Mouse (Mus musculus) limb, embryonic 10.5 days (tissue): ENCODE measurements around the gene Pam16. TPM values are rescaled to one million over a fixed set of nuclear protein-coding genes. Genes with fewer than 3 reads are reported as not detected.
A peak's percentile ranks its signal among the peaks of the same experiment; 100 is the strongest.
"Not testable (repeated sequence)": the region's sequence is repeated elsewhere in the genome, so short reads cannot be mapped to it uniquely, and the experiment has no call there.

Experiments used
- DNase-seq: peaks from one replicate; pipeline ENCODE4 v3.0.0-alpha.2; 2017; ENCODE audit warnings: low spot score
- H3K27ac ChIP-seq: fragments of 300-500 bp; sonication (generic); 2 replicates; pipeline ENCODE4 v1.5.1; 2016; ENCODE audit warnings: mild to moderate bottlenecking
- H3K27me3 ChIP-seq: fragments of 300-500 bp; sonication (generic); 2 replicates; pipeline ENCODE4 v1.6.1; 2016; ENCODE audit warnings: low read depth, mild to moderate bottlenecking; ENCODE audit not compliant: poor library complexity, severe bottlenecking
- H3K36me3 ChIP-seq: fragments of 300-500 bp; sonication (generic); 2 replicates; pipeline ENCODE4 v1.6.1; 2016; ENCODE audit warnings: mild to moderate bottlenecking, moderate library complexity
- H3K4me1 ChIP-seq: fragments of 300-500 bp; sonication (generic); 2 replicates; pipeline ENCODE4 v1.6.1; 2016
- H3K4me3 ChIP-seq: fragments of 300-500 bp; sonication (generic); 2 replicates; pipeline ENCODE4 v1.5.1; 2016; ENCODE audit warnings: mild to moderate bottlenecking, moderate library complexity
- H3K9me3 ChIP-seq: fragments of 300-500 bp; sonication (generic); replicated peaks from 2 replicates; pipeline ENCODE4 v1.6.1; 2016; ENCODE audit warnings: mild to moderate bottlenecking
- WGBS: fragments of 180-500 bp; shearing (Covaris S2); methylation state at CpG from one replicate; pipeline ENCODE4 v1.1.7; 2016; 5-methylcytosine and 5-hydroxymethylcytosine counted together
- polyA plus RNA-seq: library from polyadenylated mRNA; unstranded; fragments of >200 nt; fragmentation: Nextera tagmentation; extraction: Ambion mirVana; gene quantifications from 2 replicates; pipeline ENCODE4 v1.2.1, GENCODE M21; 2016

Gene Pam16
- polyA plus RNA-seq, 1 experiment from 2014 or later: 108 TPM

DNA sequence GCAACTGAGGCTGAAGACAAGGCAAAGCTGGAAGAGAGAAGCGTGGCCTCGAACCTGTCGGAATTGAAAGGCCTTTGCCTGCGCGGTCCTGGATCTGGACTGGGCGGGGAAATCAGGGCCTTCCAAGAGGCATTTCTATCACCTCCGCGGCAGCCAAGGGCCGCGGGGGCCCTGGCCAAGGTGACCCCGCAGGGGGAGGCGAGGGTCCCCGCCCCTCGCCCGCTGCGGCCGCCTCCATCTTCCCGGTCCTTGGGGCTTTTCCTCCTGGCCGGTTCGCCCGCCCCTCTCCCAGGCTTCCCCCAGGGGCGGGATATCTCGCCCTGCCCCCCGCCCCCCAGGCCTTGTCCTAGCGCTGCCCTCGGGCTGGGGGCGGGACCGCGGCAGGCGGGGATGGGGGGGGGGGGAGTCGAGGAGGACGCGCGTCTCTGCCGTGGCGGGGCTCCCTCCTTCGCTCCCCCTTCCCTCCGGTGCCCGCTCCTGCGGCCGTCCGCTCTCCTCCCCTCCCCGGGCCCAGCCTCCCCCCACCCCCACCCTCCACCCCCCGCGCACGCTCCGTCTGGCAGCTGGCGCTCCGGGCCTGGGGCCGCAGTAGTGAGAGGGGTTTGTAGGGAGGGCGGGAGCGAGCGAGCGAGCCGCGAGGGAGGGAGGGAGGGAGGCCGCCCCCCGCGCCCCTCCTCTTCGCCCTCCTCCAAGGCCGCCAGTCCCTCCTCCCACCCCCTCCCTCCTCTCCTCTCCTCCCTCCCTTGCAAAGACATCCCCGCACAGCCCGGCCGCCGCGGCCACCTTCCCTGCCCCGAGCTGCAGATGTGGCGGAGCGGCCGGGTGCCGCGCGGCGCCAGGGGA is 30.6 kb downstream of the Pam16 start, which contains the start of gene Glis2:
TSS of gene Glis2 (plus strand) at position 743 of the 843 bp plus-strand sequence.
- WGBS: under 1% methylated on average over 36 of the region's 74 CpGs
- DNase-seq: peak; percentile 92
- Histone ChIP-seq H3K4me3 (peak within 1 kb of the TSS; percentile 97), H3K4me1 (peaks cover 66% of the 10 kb centered on the region), H3K36me3 (peaks cover 21% of the 10 kb centered on the region), H3K27me3 (no peaks in the 10 kb centered on the region), H3K9me3 (no peaks in the 10 kb centered on the region), H3K27ac (peak within 1 kb of the TSS; percentile 99)

DNA sequence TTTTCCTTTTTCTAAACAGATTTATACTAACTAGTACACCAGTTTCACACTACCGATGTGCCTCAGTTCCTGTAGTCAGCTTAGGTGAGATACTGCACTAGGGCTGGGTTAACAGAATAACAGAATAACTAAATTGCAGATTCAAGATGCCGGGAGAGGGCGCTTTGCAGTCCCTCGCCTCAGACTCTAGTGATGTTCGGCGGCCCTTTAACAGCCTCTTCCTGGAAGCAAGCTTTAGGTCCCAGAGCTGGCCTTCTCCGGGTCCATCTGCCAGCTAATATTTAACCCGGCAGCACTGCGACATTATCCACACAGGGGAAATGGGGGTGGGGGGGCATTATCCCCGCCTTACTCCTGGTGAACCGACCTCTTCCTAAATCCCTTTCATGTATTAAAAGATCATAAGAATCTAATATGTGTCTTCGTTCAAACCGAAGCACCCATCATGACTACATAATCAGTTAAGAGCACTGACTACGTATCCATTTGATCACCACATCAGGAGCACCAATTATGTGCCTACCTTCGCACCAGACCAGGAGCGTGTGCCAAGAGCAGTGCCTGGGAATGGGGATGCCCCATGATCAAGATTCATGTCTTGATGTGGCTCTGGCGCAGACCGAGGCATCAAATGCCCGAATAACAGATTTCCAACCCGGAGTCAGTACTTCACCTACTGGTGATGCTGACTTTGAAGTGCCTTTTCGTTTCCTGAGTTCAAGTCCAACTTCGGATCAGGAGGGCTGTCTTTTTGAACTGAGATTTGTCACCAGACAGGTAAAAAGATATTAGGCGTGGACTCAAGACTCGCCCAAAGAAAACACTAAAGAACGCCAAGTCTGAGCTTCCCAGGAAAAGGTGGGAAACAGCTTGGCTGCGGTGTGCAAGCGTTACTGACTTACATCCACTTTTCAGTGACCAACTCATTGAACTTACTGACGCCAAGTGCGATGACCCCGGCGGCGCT is 31.6 kb downstream of the Pam16 start:
- Histone ChIP-seq H3K4me3 (peak overlapping the region; percentile 97), H3K4me1 (peaks cover 56% of the 10 kb centered on the region), H3K27ac (peak overlapping the region; percentile 99), H3K27me3 (no peaks in the 10 kb centered on the region), H3K9me3 (no peaks in the 10 kb centered on the region), H3K36me3 (peaks cover 20% of the 10 kb centered on the region)
- WGBS: 16% methylated on average over 32 of the region's 32 CpGs
- peak; percentile 58 for DNase-seq

DNA sequence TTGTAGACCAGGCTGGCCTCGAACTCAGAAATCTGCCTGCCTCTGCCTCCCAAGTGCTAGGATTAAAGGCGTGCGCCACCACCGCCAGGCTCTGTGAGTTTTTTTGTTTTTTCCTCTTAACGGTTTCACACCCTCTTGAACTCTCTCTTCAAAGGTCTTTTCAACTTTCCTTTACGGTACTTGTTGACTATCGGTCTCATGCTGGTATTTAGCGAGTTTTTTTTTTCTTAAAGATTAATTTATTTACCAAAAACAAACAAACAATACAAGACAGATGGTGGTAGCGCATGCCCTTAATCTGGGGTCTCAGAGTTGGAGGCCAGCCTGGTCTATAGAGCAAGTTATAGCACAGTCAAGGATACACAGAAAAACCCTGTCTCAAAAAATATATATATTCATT is 34.6 kb downstream of the Pam16 start:
- H3K36me3 ChIP-seq: peaks cover 17% of the 10 kb centered on the region
- no peak for DNase-seq
- 94% methylated on average over 9 of the region's 9 CpGs for WGBS
- H3K4me3 ChIP-seq: no peak overlapping the region
- H3K27me3 ChIP-seq: no peaks in the 10 kb centered on the region
- peaks cover 52% of the 10 kb centered on the region for H3K4me1 ChIP-seq
- no peaks in the 10 kb centered on the region for H3K9me3 ChIP-seq
- H3K27ac ChIP-seq: no peak overlapping the region

DNA sequence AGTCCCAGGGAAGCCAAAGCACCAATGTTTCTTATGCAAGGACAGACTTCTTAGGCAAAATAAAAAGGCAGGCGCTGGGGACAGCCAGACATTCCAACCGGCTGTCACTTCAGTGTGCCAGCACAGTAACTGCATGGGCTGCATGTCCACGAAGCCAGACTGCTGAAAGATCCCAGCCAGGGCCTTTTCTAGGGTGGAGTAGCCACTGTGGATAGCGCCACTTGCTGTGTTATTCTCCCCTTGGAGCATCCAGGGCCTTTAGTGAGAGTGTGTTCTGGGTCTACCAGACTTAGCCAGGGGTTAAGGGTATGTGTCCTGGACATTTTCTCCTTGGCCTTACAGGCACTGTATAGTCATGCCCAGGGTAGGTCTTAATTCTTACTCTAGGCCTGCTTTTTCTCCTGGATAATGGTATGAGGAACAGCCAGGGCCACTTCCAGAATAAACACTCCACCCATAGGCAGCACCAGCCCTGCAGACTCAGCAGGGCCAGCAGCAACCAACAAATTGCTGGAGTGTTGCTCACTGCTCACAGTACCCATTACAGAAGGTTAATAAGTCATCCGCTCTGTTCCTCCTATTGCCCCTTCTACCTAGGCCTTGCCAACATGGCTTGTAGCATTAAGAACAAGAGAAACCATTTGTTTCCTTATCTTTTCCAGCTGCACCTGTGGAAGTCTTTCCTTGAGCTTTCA is 37.1 kb downstream of the Pam16 start:
- Histone ChIP-seq H3K36me3 (peaks cover 17% of the 10 kb centered on the region), H3K4me1 (peaks cover 30% of the 10 kb centered on the region), H3K27me3 (no peaks in the 10 kb centered on the region), H3K27ac (peak overlapping the region; percentile 93), H3K4me3 (peak overlapping the region; percentile 51), H3K9me3 (no peaks in the 10 kb centered on the region)
- DNase-seq: peak; percentile 33
- 65% methylated on average over 5 of the region's 5 CpGs for WGBS

- no peaks in the 10 kb centered on the region for H3K27me3 ChIP-seq
- H3K4me1 ChIP-seq: peaks cover 25% of the 10 kb centered on the region
- peak overlapping the region; percentile 93 for H3K27ac ChIP-seq
- under 1% methylated on average over 43 of the region's 43 CpGs for WGBS
- peak overlapping the region; percentile 51 for H3K4me3 ChIP-seq
- DNase-seq: peak; percentile 97
- H3K36me3 ChIP-seq: peaks cover 17% of the 10 kb centered on the region
- H3K9me3 ChIP-seq: no peaks in the 10 kb centered on the region
Observed at GRCm38 (mm10) chr16:4586531-4587123, 38.2 kb downstream of the Pam16 start.

DNA sequence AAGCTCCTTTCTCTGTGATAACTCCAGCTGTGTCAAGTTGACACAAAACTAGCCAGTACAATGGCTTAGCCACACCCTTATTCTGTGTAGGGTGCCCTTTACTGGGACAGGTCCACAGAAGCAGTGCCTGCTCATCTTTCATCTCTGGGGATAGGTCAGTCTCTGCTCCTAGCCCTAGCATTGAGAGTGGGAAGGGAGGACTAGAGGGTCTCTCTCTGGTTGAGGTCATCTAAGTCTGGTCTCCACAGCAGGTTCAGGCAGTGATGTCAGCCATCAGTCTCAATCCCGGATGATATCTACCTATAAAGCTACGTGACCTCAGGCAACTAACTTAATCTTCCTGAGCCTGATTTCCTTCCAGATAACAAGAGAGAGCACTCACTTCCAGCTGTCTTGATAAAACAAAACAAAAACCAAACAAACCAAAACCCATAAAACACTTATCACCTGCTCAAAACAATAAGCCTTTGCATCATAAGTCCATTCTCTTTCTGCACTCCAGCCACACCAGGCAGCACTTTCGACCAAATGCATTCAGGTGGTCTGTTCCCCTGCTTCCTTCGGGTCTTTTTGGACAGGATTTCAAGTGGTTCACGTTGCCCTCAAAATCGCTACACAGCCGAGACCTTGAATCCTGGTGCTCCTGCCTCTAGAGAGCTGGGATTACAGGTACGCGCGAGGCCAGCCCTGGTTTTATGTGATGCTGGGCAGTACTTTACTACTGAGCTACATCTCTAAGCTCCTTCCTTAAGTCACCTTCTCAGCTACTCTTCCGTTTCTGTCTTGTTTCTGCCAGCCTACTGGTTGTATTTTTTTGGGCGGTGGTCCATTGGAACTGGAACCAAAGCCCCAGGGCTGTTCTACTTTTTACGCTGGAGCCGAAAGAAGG is 38.9 kb downstream of the Pam16 start:
- 9% methylated on average over 14 of the region's 14 CpGs for WGBS
- Histone ChIP-seq H3K27me3 (no peaks in the 10 kb centered on the region), H3K4me3 (peak overlapping the region; percentile 51), H3K9me3 (no peaks in the 10 kb centered on the region), H3K4me1 (peaks cover 25% of the 10 kb centered on the region), H3K36me3 (peaks cover 13% of the 10 kb centered on the region), H3K27ac (peak overlapping the region; percentile 93)
- DNase-seq: no peak

- Histone ChIP-seq H3K4me1 (peaks cover 25% of the 10 kb centered on the region), H3K36me3 (peaks cover under 1% of the 10 kb centered on the region; the same call in 1 of the 2 replicates), H3K4me3 (no peak overlapping the region), H3K27ac (no peak overlapping the region), H3K27me3 (no peaks in the 10 kb centered on the region), H3K9me3 (no peaks in the 10 kb centered on the region)
- WGBS: 79% methylated on average over 5 of the region's 5 CpGs
- DNase-seq: no peak
Observed at GRCm38 (mm10) chr16:4584438-4584837, 40.4 kb downstream of the Pam16 start.

GRCm38 (mm10) chr16:4583807-4584206 is 41.0 kb downstream of the Pam16 start:
- WGBS: 76% methylated on average over 3 of the region's 3 CpGs
- Histone ChIP-seq H3K27me3 (no peaks in the 10 kb centered on the region), H3K27ac (no peak overlapping the region), H3K36me3 (no peaks in the 10 kb centered on the region), H3K4me1 (peaks cover 25% of the 10 kb centered on the region), H3K4me3 (no peak overlapping the region), H3K9me3 (no peaks in the 10 kb centered on the region)
- DNase-seq: no peak

DNA sequence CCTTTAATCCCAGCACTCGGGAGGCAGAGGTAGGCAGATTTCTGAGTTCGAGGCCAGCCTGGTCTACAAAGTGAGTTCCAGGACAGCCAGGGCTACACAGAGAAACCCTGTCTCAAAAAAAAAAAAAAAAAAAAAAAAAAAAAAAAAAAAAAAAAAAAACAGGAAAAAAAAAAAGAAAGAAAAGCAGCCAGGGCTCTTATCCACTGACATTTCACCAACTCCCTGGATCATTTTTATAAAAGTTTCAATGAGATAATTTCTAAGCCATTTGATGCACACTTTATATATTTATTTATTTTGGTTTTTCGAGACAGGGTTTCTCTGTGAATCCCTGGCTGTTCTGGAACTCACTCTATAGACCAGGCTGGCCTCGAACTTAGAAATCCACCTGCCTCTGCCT is 43.6 kb downstream of the Pam16 start:
- H3K27ac ChIP-seq, DNase-seq, H3K27me3 ChIP-seq, H3K4me3 ChIP-seq, H3K36me3 ChIP-seq, H3K9me3 ChIP-seq: not testable (repeated sequence)
- peaks cover 14% of the 10 kb centered on the region for H3K4me1 ChIP-seq
- WGBS: 85% methylated on average over 4 of the region's 4 CpGs

DNA sequence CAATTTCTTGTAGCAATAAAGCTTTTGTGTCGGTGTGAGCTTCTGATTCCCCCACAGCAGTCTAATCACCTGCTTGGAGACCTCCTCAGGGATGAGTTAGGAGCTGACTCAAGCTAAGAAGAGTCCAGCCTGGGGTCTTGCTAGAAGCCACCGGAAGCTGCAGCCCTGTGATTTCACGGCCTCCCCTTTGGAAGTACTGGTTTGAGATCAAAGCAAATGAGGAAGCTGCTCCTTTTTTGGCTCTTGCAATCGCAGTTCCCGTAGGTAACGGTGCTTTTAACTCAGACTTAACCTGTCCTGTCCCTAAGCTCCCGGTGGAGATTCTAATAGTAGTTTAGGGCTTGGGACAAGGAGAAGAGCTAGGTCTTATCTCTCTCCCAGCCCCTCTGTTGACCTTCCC is 46.2 kb downstream of the Pam16 start:
- H3K4me1 ChIP-seq: peaks cover 11% of the 10 kb centered on the region
- H3K27me3 ChIP-seq: no peaks in the 10 kb centered on the region
- DNase-seq: no peak
- H3K9me3 ChIP-seq: no peaks in the 10 kb centered on the region
- no peaks in the 10 kb centered on the region for H3K36me3 ChIP-seq
- 67% methylated on average over 7 of the region's 7 CpGs for WGBS
- no peak overlapping the region for H3K27ac ChIP-seq
- H3K4me3 ChIP-seq: no peak overlapping the region

DNA sequence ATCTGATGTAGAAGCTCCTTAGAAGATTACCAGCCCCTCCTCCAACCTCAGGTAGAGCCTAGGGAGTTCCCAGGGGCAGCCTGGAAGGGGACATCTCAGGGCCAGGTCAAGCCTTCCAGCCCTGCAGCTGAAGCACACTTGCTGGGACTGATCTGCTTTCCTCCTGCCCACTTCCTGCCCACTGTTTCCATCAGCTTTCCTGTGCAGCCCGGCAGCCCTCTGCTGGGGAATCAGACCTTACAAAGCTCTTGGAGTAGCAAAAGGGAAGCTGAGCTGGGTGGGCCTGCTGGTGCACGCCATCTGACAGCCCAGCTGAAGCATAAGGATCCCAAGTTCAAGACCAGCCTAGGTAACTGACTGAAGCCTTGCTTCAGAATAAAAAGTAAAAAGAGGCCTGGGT is 47.9 kb downstream of the Pam16 start:
- no peak overlapping the region; the same call in 1 of the 2 replicates for H3K27ac ChIP-seq
- no peaks in the 10 kb centered on the region for H3K27me3 ChIP-seq
- no peak overlapping the region for H3K4me3 ChIP-seq
- WGBS: 68% methylated on average over 2 of the region's 2 CpGs
- DNase-seq: no peak
- H3K36me3 ChIP-seq: no peaks in the 10 kb centered on the region
- H3K4me1 ChIP-seq: peaks cover 11% of the 10 kb centered on the region
- H3K9me3 ChIP-seq: no peaks in the 10 kb centered on the region
